Mouse (Mus musculus): ENCODE measurements around the gene Blm. TPM values are rescaled to one million over a fixed set of nuclear protein-coding genes. Genes with fewer than 3 reads are reported as not detected.

Blm gene
- total RNA-seq, 1 experiment from 2014 or later, result 14.3 TPM

- ATAC-seq (replicated peaks; ENCODE audit: insufficient number of reproducible peaks, low FRiP score, low TSS enrichment, poor library complexity, severe bottlenecking), result no peak
These were observed 87.6 kb downstream of the Blm start for GRCm38 (mm10) chr7:80447336-80447735.

- no peak for ATAC-seq (replicated peaks; ENCODE audit: insufficient number of reproducible peaks, low FRiP score, low TSS enrichment, poor library complexity, severe bottlenecking)
These were observed 88.6 kb downstream of the Blm start for GRCm38 (mm10) chr7:80446221-80446878.

GRCm38 (mm10) chr7:80445492-80445891 lies 89.4 kb downstream of the Blm start:
- no peak for ATAC-seq (replicated peaks; ENCODE audit: insufficient number of reproducible peaks, low FRiP score, low TSS enrichment, poor library complexity, severe bottlenecking)

GRCm38 (mm10) chr7:80444401-80445249 lies 90.3 kb downstream of the Blm start:
- ATAC-seq (replicated peaks; ENCODE audit: insufficient number of reproducible peaks, low FRiP score, low TSS enrichment, poor library complexity, severe bottlenecking), result 0 out of 2 replicates have a peak, but pooled peaks have one; percentile 13

GRCm38 (mm10) chr7:80443124-80443523 lies 91.8 kb downstream of the Blm start:
- ATAC-seq (replicated peaks; ENCODE audit: insufficient number of reproducible peaks, low FRiP score, low TSS enrichment, poor library complexity, severe bottlenecking), result no peak

- ATAC-seq (replicated peaks; ENCODE audit: insufficient number of reproducible peaks, low FRiP score, low TSS enrichment, poor library complexity, severe bottlenecking), result no peak
These were observed 92.7 kb downstream of the Blm start for GRCm38 (mm10) chr7:80441986-80442904.

- ATAC-seq (replicated peaks; ENCODE audit: insufficient number of reproducible peaks, low FRiP score, low TSS enrichment, poor library complexity, severe bottlenecking), result 0 out of 2 replicates have a peak, but pooled peaks have one; percentile 24
These were observed 94.2 kb downstream of the Blm start for GRCm38 (mm10) chr7:80440685-80441084.

- ATAC-seq (replicated peaks; ENCODE audit: insufficient number of reproducible peaks, low FRiP score, low TSS enrichment, poor library complexity, severe bottlenecking), result peak; percentile 59
These were observed 95.0 kb downstream of the Blm start for GRCm38 (mm10) chr7:80439789-80440488.

- no peak for ATAC-seq (replicated peaks; ENCODE audit: insufficient number of reproducible peaks, low FRiP score, low TSS enrichment, poor library complexity, severe bottlenecking)
These were observed 95.7 kb downstream of the Blm start for GRCm38 (mm10) chr7:80439032-80439760.

GRCm38 (mm10) chr7:80436571-80436970 lies 98.3 kb downstream of the Blm start:
- no peak for ATAC-seq (replicated peaks; ENCODE audit: insufficient number of reproducible peaks, low FRiP score, low TSS enrichment, poor library complexity, severe bottlenecking)

GRCm38 (mm10) chr7:80435594-80435993 lies 99.3 kb downstream of the Blm start:
- ATAC-seq (replicated peaks; ENCODE audit: insufficient number of reproducible peaks, low FRiP score, low TSS enrichment, poor library complexity, severe bottlenecking), result no peak

- no peak for ATAC-seq (replicated peaks; ENCODE audit: insufficient number of reproducible peaks, low FRiP score, low TSS enrichment, poor library complexity, severe bottlenecking)
These were observed 105.3 kb downstream of the Blm start for GRCm38 (mm10) chr7:80429661-80430060.

- 0 out of 2 replicates have a peak, but pooled peaks have one; percentile 20 for ATAC-seq (replicated peaks; ENCODE audit: insufficient number of reproducible peaks, low FRiP score, low TSS enrichment, poor library complexity, severe bottlenecking)
These were observed 107.2 kb downstream of the Blm start for GRCm38 (mm10) chr7:80427730-80428129.

- peak; percentile 95 for ATAC-seq (replicated peaks; ENCODE audit: insufficient number of reproducible peaks, low FRiP score, low TSS enrichment, poor library complexity, severe bottlenecking)
These were observed 108.6 kb downstream of the Blm start for GRCm38 (mm10) chr7:80426363-80426762.

- no peak for ATAC-seq (replicated peaks; ENCODE audit: insufficient number of reproducible peaks, low FRiP score, low TSS enrichment, poor library complexity, severe bottlenecking)
These were observed 110.2 kb downstream of the Blm start for GRCm38 (mm10) chr7:80424722-80425121.

GRCm38 (mm10) chr7:80422759-80423480 lies 112.0 kb downstream of the Blm start:
- ATAC-seq (replicated peaks; ENCODE audit: insufficient number of reproducible peaks, low FRiP score, low TSS enrichment, poor library complexity, severe bottlenecking), result no peak

GRCm38 (mm10) chr7:80421576-80421975 lies 113.3 kb downstream of the Blm start:
- no peak for ATAC-seq (replicated peaks; ENCODE audit: insufficient number of reproducible peaks, low FRiP score, low TSS enrichment, poor library complexity, severe bottlenecking)

Measured in monocyte, adult 5-6 weeks (primary cell).